Mouse (Mus musculus) kidney, adult 2 months (tissue): Measurements from ENCODE around the gene Zfp973. TPM values are rescaled to one million over a fixed set of nuclear protein-coding genes. Genes with fewer than 3 reads are reported as not detected.
"Not testable (repeated sequence)": the region's sequence is repeated elsewhere in the genome, so short reads cannot be mapped to it uniquely, and the experiment has no call there.

Experiments
- DNase-seq: peaks from one replicate; pipeline ENCODE4 v3.0.0; 2021
- H3K27ac ChIP-seq: fragments of 200-500 bp; 2 replicates; pipeline ENCODE4 v1.5.1; 2012; ENCODE audit warnings: low read depth, low read length, control low read depth, inconsistent platforms; ENCODE audit not compliant: insufficient read depth
- H3K27me3 ChIP-seq: fragments of 200-500 bp; replicated peaks from 2 replicates; pipeline ENCODE4 v1.6.1; 2012; ENCODE audit warnings: mild to moderate bottlenecking, moderate library complexity, low read length, inconsistent platforms; ENCODE audit not compliant: control insufficient read depth, insufficient read depth
- H3K36me3 ChIP-seq: fragments of 200-500 bp; 2 replicates; pipeline ENCODE4 v1.6.1; 2012; ENCODE audit warnings: mild to moderate bottlenecking, moderate library complexity, low read length, inconsistent platforms; ENCODE audit not compliant: control insufficient read depth, insufficient read depth
- H3K4me1 ChIP-seq: fragments of 200-500 bp; 2 replicates; pipeline ENCODE4 v1.6.1; 2011; ENCODE audit warnings: low read length; ENCODE audit not compliant: control insufficient read depth, insufficient read depth
- H3K4me3 ChIP-seq: fragments of 200-500 bp; 2 replicates; pipeline ENCODE4 v1.5.1; 2011; ENCODE audit warnings: mild to moderate bottlenecking, low read depth, low read length, control low read depth; ENCODE audit not compliant: insufficient read depth
- WGBS: fragments of 180-500 bp; shearing (Covaris S2); methylation state at CpG from one replicate; pipeline ENCODE4 v1.1.7; 2018; 5-methylcytosine and 5-hydroxymethylcytosine counted together
- polyA plus RNA-seq: library from polyadenylated mRNA; depleted of rRNA; stranded (reverse); fragments of >200 nt; gene quantifications from 2 replicates; pipeline ENCODE4 v1.2.3, GENCODE M21; 2012; rRNA removed

Gene Zfp973
- 1.8 and 2.6 TPM in 2 replicates for polyA plus RNA-seq

- not testable (repeated sequence) for H3K4me3 ChIP-seq, H3K27me3 ChIP-seq, H3K36me3 ChIP-seq, DNase-seq, H3K27ac ChIP-seq, H3K4me1 ChIP-seq
- no CpG with 5 or more reads among the region's 6 CpGs for WGBS
Observed at GRCm38 (mm10) chr2:176670222-176670621, at the start of gene Zfp973. Zfp973 (plus strand) TSS chr2:176670522.

GRCm38 (mm10) chr2:176636244-176636643 is 34.1 kb upstream of the Zfp973 start, which contains the start of gene Gm14308:
Gm14308 (minus strand) TSS chr2:176636344.
- not testable (repeated sequence) for H3K36me3 ChIP-seq, H3K4me1 ChIP-seq, H3K4me3 ChIP-seq, H3K27me3 ChIP-seq, H3K27ac ChIP-seq, DNase-seq
- no CpG with 5 or more reads among the region's 4 CpGs for WGBS

- DNase-seq: peak; percentile 54
- H3K36me3 ChIP-seq, H3K4me1 ChIP-seq, H3K27ac ChIP-seq, H3K27me3 ChIP-seq: not testable (repeated sequence)
- 6% methylated on average over 3 of the region's 6 CpGs for WGBS
- peak within 1 kb of the TSS; percentile 76 for H3K4me3 ChIP-seq
Observed at GRCm38 (mm10) chr2:176708051-176708450, 37.7 kb downstream of the Zfp973 start, which contains the start of gene Gm14305. Gm14305 (plus strand) TSS chr2:176708328.

Other genes with a start within 250 kb of the Zfp973 start
- 0.84 and 1.3 TPM in 2 replicates for gene Gm14435, start 246.9 kb upstream of the Zfp973 start, polyA plus RNA-seq
- gene Gm14434, start 183.7 kb upstream of the Zfp973 start, polyA plus RNA-seq: 1.5 and 3.3 TPM in 2 replicates
- gene Zfp967, start 149.5 kb upstream of the Zfp973 start, polyA plus RNA-seq: not detected in 2 replicates
- gene Gm14308, start 34.2 kb upstream of the Zfp973 start, polyA plus RNA-seq: 3.5 and 4.5 TPM in 2 replicates
- gene Gm14305, start 37.8 kb downstream of the Zfp973 start, polyA plus RNA-seq: 1.6 and 3.8 TPM in 2 replicates
- gene Gm14295, start 128.1 kb downstream of the Zfp973 start, polyA plus RNA-seq: 2.5 and 3.5 TPM in 2 replicates
- gene Gm14408, start 160.6 kb downstream of the Zfp973 start, polyA plus RNA-seq: not detected in 2 replicates